Mouse (Mus musculus) spleen, adult 2 months (tissue): Measurements from ENCODE around the gene Ptx4.

ENCODE experiments used
- CTCF ChIP-seq: fragments of 200-500 bp; IDR thresholded peaks from 2 replicates; pipeline ENCODE4 v1.5.1; 2011; ENCODE audit warnings: mild to moderate bottlenecking, inconsistent platforms; ENCODE audit not compliant: insufficient read depth, insufficient read length, insufficient replicate concordance; ENCODE audit errors: extremely low read depth
- POLR2A ChIP-seq: fragments of 200-500 bp; IDR thresholded peaks from 2 replicates; pipeline ENCODE4 v1.6.1; 2011; ENCODE audit warnings: low read depth, low read length, inconsistent platforms

DNA sequence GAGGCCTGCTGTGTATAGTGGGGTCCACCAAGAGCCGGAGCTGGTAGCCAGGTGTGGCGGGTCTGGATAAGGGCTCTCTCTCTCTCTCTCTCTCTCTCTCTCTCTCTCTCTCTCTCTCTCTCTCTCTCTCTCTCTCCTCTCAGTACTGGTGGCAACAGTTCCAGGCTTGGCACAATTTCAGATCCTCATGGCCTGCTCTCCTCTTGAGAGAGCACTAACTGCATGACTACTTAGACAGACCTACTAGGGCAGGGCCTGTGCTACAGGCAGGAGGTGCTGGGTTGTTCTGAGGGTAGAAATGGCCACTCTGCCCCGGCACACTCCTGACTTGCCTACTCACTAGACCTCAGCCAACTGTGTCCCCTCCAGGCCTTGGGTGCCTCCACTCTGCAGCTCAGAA is 52.0 kb downstream of the Ptx4 start:
- TF ChIP-seq CTCF (no peak), POLR2A (no peak)
